8 mouse cellular contexts compared by ENCODE assay signal in the genomic region with DNA sequence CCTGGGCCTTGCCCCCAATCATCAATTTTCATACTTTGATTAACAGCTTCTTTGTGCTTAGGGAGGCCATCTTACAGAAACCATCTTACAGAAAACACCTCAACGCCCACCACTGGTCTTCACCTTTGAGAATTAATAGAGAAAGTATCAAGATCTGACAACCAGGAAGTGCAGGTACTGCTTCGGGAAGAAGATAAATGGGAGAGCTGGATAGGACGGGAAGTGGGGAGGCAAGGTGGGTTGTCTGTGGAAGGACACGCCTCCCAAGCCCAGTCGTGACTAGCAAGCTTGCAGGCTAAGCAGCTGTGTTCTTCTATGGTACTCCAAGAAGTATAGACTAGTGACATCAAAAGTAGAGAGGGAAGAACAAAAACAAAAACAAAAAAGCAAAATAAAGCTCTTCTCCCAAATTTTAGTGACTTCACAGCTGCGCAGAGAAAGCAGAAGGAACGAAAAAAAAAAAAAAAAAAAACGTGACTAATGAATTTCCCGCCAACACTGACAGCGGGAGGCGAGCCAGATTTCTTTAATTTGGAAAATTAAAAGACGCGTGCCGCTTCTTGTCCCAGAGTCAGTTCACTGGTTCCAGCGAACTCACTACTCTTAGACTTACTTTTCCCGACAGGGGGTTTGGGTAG. TPM values are rescaled to one million over a fixed set of nuclear protein-coding genes. Genes with fewer than 3 reads are reported as not detected.
DNase-seq lines count a peak whose midpoint lies in the region; ATAC-seq and TF ChIP-seq lines count a peak whose summit lies in the region.

No protein-coding gene starts in this region.

- ATAC-seq in kidney, postnatal 0 days (replicated peaks; ENCODE audit: low FRiP score, low read depth), result no peak
- ATAC-seq in hindbrain, embryonic 13.5 days (ENCODE audit: low FRiP score), result 0 out of 2 replicates have a peak, but pooled peaks have one; percentile 37
- ATAC-seq in midbrain, embryonic 15.5 days (replicated peaks), result peak; percentile 46; the same call in 1 of the 2 replicates

- H3K4me3 ChIP-seq in kidney, postnatal 0 days (replicated peaks; ENCODE audit: low read depth, low read length), result peak overlapping the region; percentile 68
- peak overlapping the region; percentile 70 for H3K4me3 ChIP-seq in bone marrow macrophage, adult 2 months (ENCODE audit: insufficient read depth, low read length)
- peak overlapping the region; percentile 76 for H3K4me3 ChIP-seq in hindbrain, embryonic 13.5 days
- peak overlapping the region; percentile 89 for H3K4me3 ChIP-seq in midbrain, embryonic 15.5 days

- no peaks in the 10 kb centered on the region for H3K36me3 ChIP-seq in kidney, postnatal 0 days (ENCODE audit: insufficient read depth, low read length)
- H3K36me3 ChIP-seq in hindbrain, embryonic 13.5 days, result peaks cover 23% of the 10 kb centered on the region
- H3K36me3 ChIP-seq in midbrain, embryonic 15.5 days (replicated peaks), result no peaks in the 10 kb centered on the region

- peak overlapping the region; percentile 98 for H3K4me2 ChIP-seq in kidney, postnatal 0 days (ENCODE audit: low read length)
- peak overlapping the region; percentile 91 for H3K4me2 ChIP-seq in hindbrain, embryonic 13.5 days
- H3K4me2 ChIP-seq in midbrain, embryonic 15.5 days, result peak overlapping the region; percentile 88

- H3K4me1 ChIP-seq in kidney, postnatal 0 days (replicated peaks; ENCODE audit: insufficient read depth, low read length), result peaks cover 8% of the 10 kb centered on the region
- H3K4me1 ChIP-seq in bone marrow macrophage, adult 2 months (ENCODE audit: control insufficient read depth, insufficient read depth, low read length), result no peaks in the 10 kb centered on the region
- peaks cover 45% of the 10 kb centered on the region for H3K4me1 ChIP-seq in hindbrain, embryonic 13.5 days (replicated peaks)
- H3K4me1 ChIP-seq in midbrain, embryonic 15.5 days, result peaks cover 30% of the 10 kb centered on the region

- peak overlapping the region; percentile 71; the same call in 1 of the 2 replicates for H3K9ac ChIP-seq in kidney, postnatal 0 days (ENCODE audit: low read depth, low read length)
- peak overlapping the region; percentile 89; the same call in 1 of the 2 replicates for H3K9ac ChIP-seq in hindbrain, embryonic 13.5 days
- H3K9ac ChIP-seq in midbrain, embryonic 15.5 days, result peak overlapping the region; percentile 88

- TF ChIP-seq CTCF in kidney, postnatal 0 days (IDR thresholded peaks at IDR 0.05; ENCODE audit: low read depth), result no peak
- no peak for TF ChIP-seq CTCF in bone marrow macrophage, adult 2 months (IDR thresholded peaks at IDR 0.05; ENCODE audit: low read depth, low read length)

- no peak for TF ChIP-seq POLR2A in bone marrow macrophage, adult 2 months (IDR thresholded peaks at IDR 0.05; ENCODE audit: borderline replicate concordance, low read depth, low read length)

- no peaks in the 10 kb centered on the region for H3K27me3 ChIP-seq in kidney, postnatal 0 days (ENCODE audit: insufficient read depth, low read length)
- peaks cover 8% of the 10 kb centered on the region; the same call in 1 of the 2 replicates for H3K27me3 ChIP-seq in hindbrain, embryonic 13.5 days
- H3K27me3 ChIP-seq in midbrain, embryonic 15.5 days (replicated peaks), result 0 out of 2 replicates have a peak, but pooled peaks cover 3% of the 10 kb centered on the region

- intact Hi-C loops in gastrocnemius, postnatal 14 days (cut with DNase I; ENCODE audit: low total_unique reads), result no loop called here

- no peaks in the 10 kb centered on the region for H3K9me3 ChIP-seq in kidney, postnatal 0 days (replicated peaks; ENCODE audit: low read length)
- no peaks in the 10 kb centered on the region for H3K9me3 ChIP-seq in hindbrain, embryonic 13.5 days
- H3K9me3 ChIP-seq in midbrain, embryonic 15.5 days, result no peaks in the 10 kb centered on the region

- no peak overlapping the region for H3K27ac ChIP-seq in kidney, postnatal 0 days
- H3K27ac ChIP-seq in bone marrow macrophage, adult 2 months (ENCODE audit: insufficient read depth, low read depth, low read length), result no peak overlapping the region
- H3K27ac ChIP-seq in hindbrain, embryonic 13.5 days, result no peak overlapping the region
- no peak overlapping the region for H3K27ac ChIP-seq in midbrain, embryonic 15.5 days

- 2% methylated on average over 16 of the region's 16 CpGs for WGBS in kidney, postnatal 0 days
- 4% methylated on average over 16 of the region's 16 CpGs for WGBS in hindbrain, embryonic 13.5 days
- WGBS in midbrain, embryonic 15.5 days, result 4% methylated on average over 16 of the region's 16 CpGs

- no peak for DNase-seq in kidney, postnatal 0 days (ENCODE audit: low spot score)
- no peak for DNase-seq in kidney, adult 18-20 months
- DNase-seq in thymus, postnatal 10 days (ENCODE audit: low spot score in 2 of 2), result no peak
- no peak for DNase-seq in gastrocnemius, postnatal 14 days
- DNase-seq in left cerebral cortex, adult 9 months (ENCODE audit: low spot score in 2 of 2), result no peak

RNA-seq across cellular contexts. Expression of gene Amigo1, which starts 0.6 kb away (rescaled TPM):
- 4.2 and 5.4 TPM in 2 replicates for polyA plus RNA-seq in kidney, postnatal 0 days (2015; fragmentation: Nextera tagmentation; extraction: Ambion mirVana)
- 3.3 and 5.7 TPM in 2 replicates for polyA plus RNA-seq in bone marrow macrophage, adult 2 months (2012; ENCODE audit: insufficient read depth, insufficient read length, missing spikeins)
- polyA plus RNA-seq in hindbrain, embryonic 13.5 days (2015; fragmentation: Nextera tagmentation; extraction: Ambion mirVana), result 12.0 and 13.8 TPM in 2 replicates
- 14.4 and 14.7 TPM in 2 replicates for polyA plus RNA-seq in midbrain, embryonic 15.5 days (2015; fragmentation: Nextera tagmentation; extraction: Ambion mirVana)
- 10 to 100 TPM; 23.9 to 31.1 TPM for total RNA-seq in gastrocnemius, postnatal 14 days (2021)

RNA-seq across cellular contexts. Expression of gene Cyb561d1, which starts 15.4 kb away (rescaled TPM):
- polyA plus RNA-seq in kidney, postnatal 0 days (2015; fragmentation: Nextera tagmentation; extraction: Ambion mirVana), result 3.1 and 3.4 TPM in 2 replicates
- 10.1 and 11.6 TPM in 2 replicates for polyA plus RNA-seq in bone marrow macrophage, adult 2 months (2012; ENCODE audit: insufficient read depth, insufficient read length, missing spikeins)
- polyA plus RNA-seq in hindbrain, embryonic 13.5 days (2015; fragmentation: Nextera tagmentation; extraction: Ambion mirVana), result 3.5 and 4.3 TPM in 2 replicates
- 4.1 and 4.6 TPM in 2 replicates for polyA plus RNA-seq in midbrain, embryonic 15.5 days (2015; fragmentation: Nextera tagmentation; extraction: Ambion mirVana)
- 1 to 10 TPM; 2.3 to 2.9 TPM for total RNA-seq in gastrocnemius, postnatal 14 days (2021)

RNA-seq across cellular contexts. Expression of gene Atxn7l2, which starts 25.2 kb away (rescaled TPM):
- polyA plus RNA-seq in kidney, postnatal 0 days (2015; fragmentation: Nextera tagmentation; extraction: Ambion mirVana), result 10.9 and 11.0 TPM in 2 replicates
- polyA plus RNA-seq in bone marrow macrophage, adult 2 months (2012; ENCODE audit: insufficient read depth, insufficient read length, missing spikeins), result 5.6 and 6.4 TPM in 2 replicates
- 26.2 and 27.1 TPM in 2 replicates for polyA plus RNA-seq in hindbrain, embryonic 13.5 days (2015; fragmentation: Nextera tagmentation; extraction: Ambion mirVana)
- polyA plus RNA-seq in midbrain, embryonic 15.5 days (2015; fragmentation: Nextera tagmentation; extraction: Ambion mirVana), result 26.4 and 26.8 TPM in 2 replicates
- 1 to 10 TPM; 7.3 to 7.6 TPM for total RNA-seq in gastrocnemius, postnatal 14 days (2021)

RNA-seq across cellular contexts. Expression of gene Gpr61, which starts 30.9 kb away (rescaled TPM):
- polyA plus RNA-seq in kidney, postnatal 0 days (2015; fragmentation: Nextera tagmentation; extraction: Ambion mirVana), result not detected in 2 replicates
- polyA plus RNA-seq in bone marrow macrophage, adult 2 months (2012; ENCODE audit: insufficient read depth, insufficient read length, missing spikeins), result not detected in 2 replicates
- polyA plus RNA-seq in hindbrain, embryonic 13.5 days (2015; fragmentation: Nextera tagmentation; extraction: Ambion mirVana), result 3.0 and 3.5 TPM in 2 replicates
- polyA plus RNA-seq in midbrain, embryonic 15.5 days (2015; fragmentation: Nextera tagmentation; extraction: Ambion mirVana), result 5.2 and 5.7 TPM in 2 replicates
- total RNA-seq in gastrocnemius, postnatal 14 days (2021), result under 1 TPM in 1 of 2 experiments, not detected in 1; 0.18 TPM

RNA-seq across cellular contexts. Expression of gene Gnai3, which starts 39.6 kb away (rescaled TPM):
- polyA plus RNA-seq in kidney, postnatal 0 days (2015; fragmentation: Nextera tagmentation; extraction: Ambion mirVana), result 134 and 147 TPM in 2 replicates
- 61.2 and 65.1 TPM in 2 replicates for polyA plus RNA-seq in bone marrow macrophage, adult 2 months (2012; ENCODE audit: insufficient read depth, insufficient read length, missing spikeins)
- polyA plus RNA-seq in hindbrain, embryonic 13.5 days (2015; fragmentation: Nextera tagmentation; extraction: Ambion mirVana), result 146 and 148 TPM in 2 replicates
- 111 and 114 TPM in 2 replicates for polyA plus RNA-seq in midbrain, embryonic 15.5 days (2015; fragmentation: Nextera tagmentation; extraction: Ambion mirVana)
- 10 to 100 TPM; 17.7 to 22.6 TPM for total RNA-seq in gastrocnemius, postnatal 14 days (2021)
